Mouse (Mus musculus): ENCODE measurements around the gene Kmo.

The Kmo gene

GRCm38 (mm10) chr1:175631721-175632221 lies 11.6 kb downstream of the Kmo start:
- no peak for DNase-seq (ENCODE audit: low read depth)

GRCm38 (mm10) chr1:175632470-175632869 lies 12.3 kb downstream of the Kmo start:
- DNase-seq (ENCODE audit: low read depth): no peak

- DNase-seq (ENCODE audit: low read depth): no peak
Observed at GRCm38 (mm10) chr1:175637677-175638076, 17.5 kb downstream of the Kmo start.

GRCm38 (mm10) chr1:175639072-175639471 lies 18.9 kb downstream of the Kmo start:
- no peak for DNase-seq (ENCODE audit: low read depth)

GRCm38 (mm10) chr1:175640435-175641150 lies 20.4 kb downstream of the Kmo start:
- no peak for DNase-seq (ENCODE audit: low read depth)

GRCm38 (mm10) chr1:175643496-175644265 lies 23.5 kb downstream of the Kmo start:
- DNase-seq (ENCODE audit: low read depth): no peak

GRCm38 (mm10) chr1:175646952-175647351 lies 26.8 kb downstream of the Kmo start:
- no peak for DNase-seq (ENCODE audit: low read depth)

- DNase-seq (ENCODE audit: low read depth): no peak
Observed at GRCm38 (mm10) chr1:175648615-175649014, 28.4 kb downstream of the Kmo start.

- no peak for DNase-seq (ENCODE audit: low read depth)
Observed at GRCm38 (mm10) chr1:175659900-175660299, 39.7 kb downstream of the Kmo start.

GRCm38 (mm10) chr1:175668666-175669405 lies 48.7 kb downstream of the Kmo start:
- DNase-seq (ENCODE audit: low read depth): no peak

- no peak for DNase-seq (ENCODE audit: low read depth)
Observed at GRCm38 (mm10) chr1:175669456-175669855, 49.3 kb downstream of the Kmo start.

- DNase-seq (ENCODE audit: low read depth): no peak
Observed at GRCm38 (mm10) chr1:175670042-175670441, 49.9 kb downstream of the Kmo start.

GRCm38 (mm10) chr1:175671626-175672025 lies 51.4 kb downstream of the Kmo start:
- DNase-seq (ENCODE audit: low read depth): no peak

GRCm38 (mm10) chr1:175673563-175674325 lies 53.6 kb downstream of the Kmo start:
- no peak for DNase-seq (ENCODE audit: low read depth)

GRCm38 (mm10) chr1:175675116-175675515 lies 54.9 kb downstream of the Kmo start:
- no peak for DNase-seq (ENCODE audit: low read depth)

GRCm38 (mm10) chr1:175677459-175677858 lies 57.3 kb downstream of the Kmo start:
- no peak for DNase-seq (ENCODE audit: low read depth)

GRCm38 (mm10) chr1:175680995-175681394 lies 60.8 kb downstream of the Kmo start:
- DNase-seq (ENCODE audit: low read depth): no peak

GRCm38 (mm10) chr1:175691686-175692245 lies 71.6 kb downstream of the Kmo start:
- no peak for DNase-seq (ENCODE audit: low read depth)

- peak; percentile 98 for DNase-seq (ENCODE audit: low read depth)
Observed at GRCm38 (mm10) chr1:175692246-175692996, 72.2 kb downstream of the Kmo start, which contains the start of the genes Opn3 and Chml. Opn3 (minus strand) TSS chr1:175692776. Chml (minus strand) TSS chr1:175692901.

- DNase-seq (ENCODE audit: low read depth): no peak
Observed at GRCm38 (mm10) chr1:175692997-175693361, 72.8 kb downstream of the Kmo start.

Measured in c-Kit-positive CD71-negative TER-119-negative erythroid progenitor cells, embryonic 14.5 days (primary cell).